Mouse (Mus musculus): Measurements from ENCODE around the gene Gm960.

DNA sequence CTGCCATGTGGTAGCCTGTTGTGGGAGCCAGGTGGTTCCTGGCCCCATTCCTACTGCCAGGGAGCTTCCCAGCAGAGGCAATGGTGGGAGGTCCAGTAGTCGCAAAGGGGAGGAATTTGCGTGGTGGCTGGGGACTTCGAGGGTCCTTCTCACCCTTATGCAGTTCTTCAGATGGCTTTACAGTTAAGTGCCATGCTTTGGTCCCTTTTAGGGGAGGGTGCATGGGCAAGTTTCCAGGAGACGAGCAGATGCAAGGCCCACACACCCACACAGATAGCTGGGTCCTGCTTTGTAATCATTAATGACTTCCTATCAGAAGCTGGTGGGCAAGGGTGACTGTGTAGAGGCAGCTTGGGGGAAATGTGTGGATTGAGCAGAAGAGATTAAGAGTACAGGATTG is 81.9 kb downstream of the Gm960 start:
- TF ChIP-seq CTCF (IDR thresholded peaks at IDR 0.05), result no peak
- no peak for TF ChIP-seq EP300 (IDR thresholded peaks at IDR 0.05)

Measured in lung, postnatal 0 days (tissue).